Mouse (Mus musculus) lung, adult 10 weeks (tissue): ENCODE results near the gene Gdpd4. TPM values are rescaled to one million over a fixed set of nuclear protein-coding genes. Genes with fewer than 3 reads are reported as not detected.

Experiments
- polyA plus RNA-seq: library from polyadenylated mRNA; stranded (reverse); fragments of 350-450 nt; fragmentation: Illumina TruSeq; extraction: RNeasy Lipid Tissue Mini Kit (QIAGEN cat#74804); gene quantifications from one replicate; pipeline ENCODE4 v1.2.3, GENCODE M21; 2014; ENCODE audit warnings: low read depth, low replicate concordance; ENCODE audit not compliant: insufficient read depth

Gdpd4 gene
- polyA plus RNA-seq: not detected

DNA sequence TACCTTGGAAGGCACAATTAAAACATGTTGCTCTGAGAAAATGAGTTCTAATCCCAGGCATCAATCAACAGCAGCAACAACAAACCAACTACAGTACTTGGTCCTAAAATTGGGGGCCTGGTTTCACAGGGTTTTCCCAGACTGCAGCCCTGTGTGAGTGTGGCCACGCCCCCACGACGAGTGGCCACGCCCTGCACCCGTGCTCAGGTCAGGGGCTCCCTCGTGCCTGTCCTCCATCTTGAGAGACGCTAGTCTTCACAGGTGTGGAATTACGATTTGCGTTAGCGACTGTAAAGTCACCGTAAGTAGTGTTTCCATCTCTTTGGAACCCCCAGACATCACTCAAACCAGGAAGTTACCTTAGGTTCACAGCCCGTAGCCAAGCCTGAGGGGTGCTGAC, at the start of gene Gdpd4:
TSS of gene Gdpd4 (plus strand) at position 214 of the 400 bp plus-strand sequence.

Other genes starting within 250 kb of the Gdpd4 start
- gene Clns1a, start 223.3 kb upstream of the Gdpd4 start, polyA plus RNA-seq: 49.5 TPM
- gene Aqp11, start 181.7 kb upstream of the Gdpd4 start, polyA plus RNA-seq: 2.1 TPM
- 9.6 TPM for gene Pak1, start 131.4 kb upstream of the Gdpd4 start, polyA plus RNA-seq
- 6.3 TPM for gene Myo7a, start 199.6 kb downstream of the Gdpd4 start, polyA plus RNA-seq
- not detected for gene Omp, start 225.5 kb downstream of the Gdpd4 start, polyA plus RNA-seq